Mouse (Mus musculus) CD8-positive naive resting alpha-beta T cell, adult 2 months (primary cell): ENCODE results near the gene Csf1.

Source experiments
- DNase-seq, 2 experiments: peaks; one replicate each; pipeline ENCODE4 v3.0.0; 2022; ENCODE audit warnings: low read depth in 2 of 2, low spot score in 2 of 2

Csf1 gene

GRCm38 (mm10) chr3:107707239-107707638 lies 53.0 kb downstream of the Csf1 start:
- DNase-seq: no peak

- DNase-seq: no peak
Measured at GRCm38 (mm10) chr3:107706164-107706563, 54.1 kb downstream of the Csf1 start.

GRCm38 (mm10) chr3:107704371-107704705 lies 55.9 kb downstream of the Csf1 start:
- DNase-seq: no peak

GRCm38 (mm10) chr3:107703675-107704370 lies 56.4 kb downstream of the Csf1 start:
- DNase-seq: no peak

- no peak for DNase-seq
Measured at GRCm38 (mm10) chr3:107701767-107702394, 58.4 kb downstream of the Csf1 start.

- DNase-seq: no peak
Measured at GRCm38 (mm10) chr3:107700625-107701024, 59.6 kb downstream of the Csf1 start.

GRCm38 (mm10) chr3:107696910-107697309 lies 63.4 kb downstream of the Csf1 start:
- DNase-seq: no peak

- DNase-seq: peak; percentile 99
Measured at GRCm38 (mm10) chr3:107695948-107696881, 64.1 kb downstream of the Csf1 start, which contains the start of gene Ahcyl1. Ahcyl1 (minus strand) TSS chr3:107696560.

GRCm38 (mm10) chr3:107695219-107695947 lies 64.9 kb downstream of the Csf1 start:
- no peak for DNase-seq

- no peak for DNase-seq
Measured at GRCm38 (mm10) chr3:107694256-107694900, 65.9 kb downstream of the Csf1 start.
